Mouse (Mus musculus) left cerebral cortex, adult 18-20 months (tissue): ENCODE results near the gene A630001G21Rik. TPM values are rescaled to one million over a fixed set of nuclear protein-coding genes. Genes with fewer than 3 reads are reported as not detected.

Experiments used
- DNase-seq, 2 experiments: peaks; one replicate each; pipeline ENCODE4 v3.0.0; 2021 to 2022; ENCODE audit warnings: low spot score in 2 of 2, mixed read lengths in 1 of 2
- total RNA-seq, 2 experiments: library from RNA; stranded (reverse); gene quantifications; 2 replicates each; pipeline ENCODE4 v1.2.3; 2021

Gene A630001G21Rik
- total RNA-seq, 2 experiments from 2014 or later: 0.19 to 0.63 TPM

GRCm38 (mm10) chr1:85736355-85737184, 41.9 kb downstream of the A630001G21Rik start:
- peak; percentile 67 to 84 for DNase-seq

GRCm38 (mm10) chr1:85735463-85736123, 42.9 kb downstream of the A630001G21Rik start:
- no peak for DNase-seq

- DNase-seq: no peak
These were observed 43.9 kb downstream of the A630001G21Rik start for GRCm38 (mm10) chr1:85734511-85734910.

- DNase-seq: no peak
These were observed 45.9 kb downstream of the A630001G21Rik start for GRCm38 (mm10) chr1:85732581-85732980.

- DNase-seq: no peak
These were observed 48.0 kb downstream of the A630001G21Rik start for GRCm38 (mm10) chr1:85730471-85730870.

- DNase-seq: no peak
These were observed 58.1 kb downstream of the A630001G21Rik start for GRCm38 (mm10) chr1:85720220-85720893.

- no peak for DNase-seq
These were observed 59.4 kb downstream of the A630001G21Rik start for GRCm38 (mm10) chr1:85719049-85719448.

- DNase-seq: no peak
These were observed 61.9 kb downstream of the A630001G21Rik start for GRCm38 (mm10) chr1:85716447-85717027.

GRCm38 (mm10) chr1:85714501-85714900, 63.9 kb downstream of the A630001G21Rik start:
- no peak for DNase-seq

- DNase-seq: no peak
These were observed 71.7 kb downstream of the A630001G21Rik start for GRCm38 (mm10) chr1:85706754-85707153.

- no peak for DNase-seq
These were observed 72.9 kb downstream of the A630001G21Rik start for GRCm38 (mm10) chr1:85705552-85705951.

- peak; percentile 32 to 42 for DNase-seq
These were observed 74.9 kb downstream of the A630001G21Rik start for GRCm38 (mm10) chr1:85703245-85704186.

- DNase-seq: no peak
These were observed 75.9 kb downstream of the A630001G21Rik start for GRCm38 (mm10) chr1:85702531-85702930.

GRCm38 (mm10) chr1:85697721-85698493, 80.5 kb downstream of the A630001G21Rik start:
- no peak for DNase-seq

GRCm38 (mm10) chr1:85695646-85696045, 82.8 kb downstream of the A630001G21Rik start:
- no peak for DNase-seq

- DNase-seq: no peak
These were observed 85.2 kb downstream of the A630001G21Rik start for GRCm38 (mm10) chr1:85693280-85693679.

GRCm38 (mm10) chr1:85692281-85692680, 86.2 kb downstream of the A630001G21Rik start:
- no peak for DNase-seq

- DNase-seq: no peak
These were observed 87.9 kb downstream of the A630001G21Rik start for GRCm38 (mm10) chr1:85690544-85690943.

GRCm38 (mm10) chr1:85687346-85687745, 91.1 kb downstream of the A630001G21Rik start:
- DNase-seq: no peak
